Mouse (Mus musculus) stomach, postnatal 0 days (tissue): ENCODE measurements around the gene Nudt12. TPM values are rescaled to one million over a fixed set of nuclear protein-coding genes. Genes with fewer than 3 reads are reported as not detected.

Experiments used
- ATAC-seq: fragments of 200-750 bp; cut with Nextera tagmentation; 2 replicates; pipeline ENCODE4 v1.8.0; 2017; ENCODE audit not compliant: low FRiP score, low TSS enrichment
- DNase-seq: peaks from one replicate; pipeline ENCODE4 v3.0.0-alpha.2; 2016; ENCODE audit warnings: low spot score
- H3K27ac ChIP-seq: fragments of 300-500 bp; sonication (generic); replicated peaks from 2 replicates; pipeline ENCODE4 v1.5.1; 2014; ENCODE audit warnings: mild to moderate bottlenecking, control low read depth
- H3K27me3 ChIP-seq: fragments of 300-500 bp; sonication (generic); 2 replicates; pipeline ENCODE4 v1.6.1; 2014; ENCODE audit warnings: low read length; ENCODE audit not compliant: control insufficient read depth, insufficient read depth
- H3K36me3 ChIP-seq: fragments of 300-500 bp; sonication (generic); 2 replicates; pipeline ENCODE4 v1.6.1; 2014; ENCODE audit warnings: low read length, mixed read lengths; ENCODE audit not compliant: control insufficient read depth, insufficient read depth
- H3K4me1 ChIP-seq: fragments of 300-500 bp; sonication (generic); replicated peaks from 2 replicates; pipeline ENCODE4 v1.6.1; 2014; ENCODE audit warnings: antibody characterized with exemption; ENCODE audit not compliant: control insufficient read depth, insufficient read depth
- H3K4me2 ChIP-seq: fragments of 300-500 bp; sonication (generic); replicated peaks from 2 replicates; pipeline ENCODE4 v1.6.1; 2014; ENCODE audit warnings: low read depth, mild to moderate bottlenecking, control low read depth, moderate library complexity
- H3K4me3 ChIP-seq: fragments of 300-500 bp; sonication (generic); 2 replicates; pipeline ENCODE4 v1.5.1; 2014; ENCODE audit warnings: low read depth, low read length, control low read depth
- H3K9ac ChIP-seq: fragments of 300-500 bp; sonication (generic); 2 replicates; pipeline ENCODE4 v1.6.1; 2014; ENCODE audit warnings: mild to moderate bottlenecking, low read length, control low read depth, mixed read lengths
- H3K9me3 ChIP-seq: fragments of 300-500 bp; sonication (generic); 2 replicates; pipeline ENCODE4 v1.6.1; 2016; ENCODE audit warnings: low read length; ENCODE audit not compliant: control insufficient read depth
- CTCF ChIP-seq: IDR thresholded peaks from 2 replicates; pipeline ENCODE4 v1.5.1; 2016; ENCODE audit warnings: antibody characterized with exemption, low read depth, mild to moderate bottlenecking, moderate library complexity
- EP300 ChIP-seq: optimal IDR thresholded peaks from 2 replicates; pipeline ENCODE3; 2016; ENCODE audit warnings: antibody characterized with exemption
- WGBS: fragments of 180-500 bp; shearing (Covaris S2); extraction: QIAGEN DNeasy Blood & Tissue Kit; methylation state at CpG from one replicate; pipeline ENCODE4 v1.1.7; 2014; 5-methylcytosine and 5-hydroxymethylcytosine counted together
- polyA plus RNA-seq: library from polyadenylated mRNA; unstranded; fragments of >200 nt; fragmentation: Nextera tagmentation; extraction: Ambion mirVana; gene quantifications from 2 replicates; pipeline ENCODE4 v1.2.1, GENCODE M21; 2015

Nudt12 gene
- polyA plus RNA-seq, 1 experiment from 2014 or later: 3.4 TPM

- Histone ChIP-seq H3K4me2 (no peak overlapping the region), H3K36me3 (no peaks in the 10 kb centered on the region), H3K4me3 (no peak overlapping the region), H3K9ac (no peak overlapping the region), H3K4me1 (no peaks in the 10 kb centered on the region), H3K27ac (no peak overlapping the region), H3K9me3 (no peaks in the 10 kb centered on the region), H3K27me3 (no peaks in the 10 kb centered on the region)
- 54% methylated on average over 5 of the region's 5 CpGs for WGBS
- ATAC-seq: no peak
- no peak for DNase-seq
- TF ChIP-seq EP300 (no peak), CTCF (no peak)
These were observed 10.8 kb upstream of the Nudt12 start for GRCm38 (mm10) chr17:59023971-59024370.

DNA sequence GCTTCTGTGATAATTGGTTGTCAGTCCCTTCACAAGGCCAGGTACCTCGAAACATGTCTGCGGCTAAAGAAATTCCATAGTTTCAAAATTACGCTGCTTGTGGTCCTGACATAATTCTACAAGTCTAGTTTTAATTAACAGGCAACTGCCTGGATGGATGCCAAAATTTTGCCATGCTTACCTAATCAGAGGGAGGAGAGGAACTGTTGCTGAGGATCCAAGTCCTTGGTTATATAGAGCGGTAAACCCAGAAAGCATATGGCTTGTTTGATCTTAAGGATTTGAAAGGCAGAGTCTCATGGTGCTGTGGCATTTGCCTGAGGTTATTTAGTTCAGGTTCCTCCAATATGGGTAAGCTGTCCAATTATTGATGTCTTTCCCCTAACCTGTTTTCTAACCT is 5.5 kb upstream of the Nudt12 start:
- no peak overlapping the region for H3K4me2 ChIP-seq
- 85% methylated on average over 4 of the region's 4 CpGs for WGBS
- no peak overlapping the region for H3K9ac ChIP-seq
- H3K27ac ChIP-seq: no peak overlapping the region
- TF ChIP-seq EP300 (no peak), CTCF (no peak)
- no peaks in the 10 kb centered on the region for H3K9me3 ChIP-seq
- no peaks in the 10 kb centered on the region for H3K27me3 ChIP-seq
- DNase-seq (no peak), ATAC-seq (no peak)
- no peak overlapping the region for H3K4me3 ChIP-seq
- H3K36me3 ChIP-seq: no peaks in the 10 kb centered on the region
- no peaks in the 10 kb centered on the region for H3K4me1 ChIP-seq

DNA sequence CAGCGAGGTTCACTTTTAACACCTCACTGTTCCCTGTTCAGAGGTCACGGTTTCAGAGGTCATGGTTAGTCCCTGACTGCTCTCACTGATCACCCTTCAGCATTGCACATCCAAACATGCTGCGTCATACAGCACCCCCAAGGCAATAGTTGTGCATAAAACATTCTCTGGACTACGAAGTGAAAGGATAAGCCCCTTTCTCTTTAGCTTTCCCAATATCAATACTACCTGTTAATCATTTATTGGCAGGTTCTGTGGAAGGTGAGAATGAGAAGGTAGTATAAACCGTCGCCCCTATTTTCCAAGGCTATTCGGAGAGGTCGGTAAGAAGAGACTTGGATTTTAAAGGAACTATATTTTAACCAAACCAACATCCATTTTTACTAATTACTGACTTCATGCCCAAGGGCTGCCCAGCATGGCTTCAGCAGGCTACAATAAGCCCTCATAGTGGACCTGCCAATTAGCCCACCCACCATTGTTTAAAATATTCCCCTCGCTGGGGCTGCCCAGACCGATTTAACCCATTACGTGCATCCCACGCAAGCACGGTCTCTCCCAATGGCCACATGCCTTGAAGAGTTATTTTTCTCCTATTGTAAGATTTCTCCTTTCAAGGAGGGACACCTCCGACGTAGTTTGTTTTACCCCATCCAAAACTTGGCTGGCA is 616 bp downstream of the Nudt12 start:
- no peaks in the 10 kb centered on the region for H3K36me3 ChIP-seq
- peak overlapping the region; percentile 75 for H3K9ac ChIP-seq
- peak overlapping the region; percentile 30; the same call in 1 of the 2 replicates for H3K27ac ChIP-seq
- DNase-seq (no peak), ATAC-seq (peak; percentile 70)
- peak overlapping the region; percentile 93 for H3K4me2 ChIP-seq
- H3K27me3 ChIP-seq: no peaks in the 10 kb centered on the region
- no peaks in the 10 kb centered on the region for H3K9me3 ChIP-seq
- 7% methylated on average over 15 of the region's 15 CpGs for WGBS
- peaks cover 3% of the 10 kb centered on the region; the same call in 1 of the 2 replicates for H3K4me1 ChIP-seq
- peak overlapping the region; percentile 71 for H3K4me3 ChIP-seq
- TF ChIP-seq EP300 (no peak), CTCF (no peak)

GRCm38 (mm10) chr17:59011546-59012307 is 1.4 kb downstream of the Nudt12 start:
- H3K9ac ChIP-seq: no peak overlapping the region
- TF ChIP-seq EP300 (no peak), CTCF (no peak)
- H3K27me3 ChIP-seq: no peaks in the 10 kb centered on the region
- H3K4me2 ChIP-seq: no peak overlapping the region
- H3K4me3 ChIP-seq: no peak overlapping the region
- DNase-seq (no peak), ATAC-seq (no peak)
- H3K36me3 ChIP-seq: no peaks in the 10 kb centered on the region
- H3K9me3 ChIP-seq: no peaks in the 10 kb centered on the region
- H3K4me1 ChIP-seq: peaks cover 3% of the 10 kb centered on the region; the same call in 1 of the 2 replicates
- no peak overlapping the region for H3K27ac ChIP-seq
- WGBS: 80% methylated on average over 13 of the region's 13 CpGs

- H3K4me2 ChIP-seq: no peak within 1 kb of the TSS
- no peak for DNase-seq
- H3K4me3 ChIP-seq: no peak within 1 kb of the TSS
- H3K27ac ChIP-seq: no peak within 1 kb of the TSS
- H3K9me3 ChIP-seq: no peaks in the 10 kb centered on the region
- no peaks in the 10 kb centered on the region for H3K27me3 ChIP-seq
- no peaks in the 10 kb centered on the region for H3K36me3 ChIP-seq
- H3K9ac ChIP-seq: no peak within 1 kb of the TSS
- WGBS: 75% methylated on average over 6 of the region's 6 CpGs
- ATAC-seq: no peak
- H3K4me1 ChIP-seq: no peaks in the 10 kb centered on the region
- no peak for TF ChIP-seq CTCF
- TF ChIP-seq EP300: no peak
These were observed 21.9 kb downstream of the Nudt12 start, which contains the start of gene Pdzph1 for GRCm38 (mm10) chr17:58991275-58991674. TSS of gene Pdzph1 (minus strand) at chr17:58991375.

- H3K4me2 ChIP-seq: no peak overlapping the region
- no peaks in the 10 kb centered on the region for H3K36me3 ChIP-seq
- H3K4me3 ChIP-seq: no peak overlapping the region
- no peak overlapping the region for H3K9ac ChIP-seq
- H3K27me3 ChIP-seq: no peaks in the 10 kb centered on the region
- TF ChIP-seq CTCF (no peak), EP300 (no peak)
- ATAC-seq (no peak), DNase-seq (no peak)
- WGBS: 72% methylated on average over 5 of the region's 5 CpGs
- H3K27ac ChIP-seq: no peak overlapping the region
- no peaks in the 10 kb centered on the region for H3K9me3 ChIP-seq
- no peaks in the 10 kb centered on the region for H3K4me1 ChIP-seq
These were observed 39.9 kb downstream of the Nudt12 start for GRCm38 (mm10) chr17:58973237-58973636.
